Mouse (Mus musculus) heart, embryonic 15.5 days (tissue): ENCODE measurements around the gene Pom121l2. TPM values are rescaled to one million over a fixed set of nuclear protein-coding genes. Genes with fewer than 3 reads are reported as not detected.

ENCODE experiments used
- ATAC-seq: fragments of 200-750 bp; cut with Nextera tagmentation; replicated peaks from 2 replicates; pipeline ENCODE4 v1.8.0; 2017; ENCODE audit warnings: low read depth, moderate TSS enrichment; ENCODE audit not compliant: insufficient number of reproducible peaks, insufficient read depth, low FRiP score
- H3K27ac ChIP-seq: fragments of 300-500 bp; sonication (generic); 2 replicates; pipeline ENCODE4 v1.5.1; 2015; ENCODE audit warnings: mild to moderate bottlenecking, inconsistent platforms
- H3K27me3 ChIP-seq: fragments of 300-500 bp; sonication (generic); 2 replicates; pipeline ENCODE4 v1.6.1; 2015; ENCODE audit warnings: inconsistent platforms
- H3K36me3 ChIP-seq: fragments of 300-500 bp; sonication (generic); 2 replicates; pipeline ENCODE4 v1.6.1; 2015; ENCODE audit warnings: mild to moderate bottlenecking, inconsistent platforms
- H3K4me1 ChIP-seq: fragments of 300-500 bp; sonication (generic); replicated peaks from 2 replicates; pipeline ENCODE4 v1.6.1; 2015; ENCODE audit warnings: inconsistent platforms
- H3K4me2 ChIP-seq: fragments of 300-500 bp; sonication (generic); 2 replicates; pipeline ENCODE4 v1.6.1; 2015; ENCODE audit warnings: inconsistent platforms, mild to moderate bottlenecking, moderate library complexity
- H3K4me3 ChIP-seq: fragments of 300-500 bp; sonication (generic); 2 replicates; pipeline ENCODE4 v1.5.1; 2015; ENCODE audit warnings: mild to moderate bottlenecking, inconsistent platforms
- H3K9ac ChIP-seq: fragments of 300-500 bp; sonication (generic); 2 replicates; pipeline ENCODE4 v1.6.1; 2015; ENCODE audit warnings: mild to moderate bottlenecking, inconsistent platforms
- H3K9me3 ChIP-seq: fragments of 300-500 bp; sonication (generic); replicated peaks from 2 replicates; pipeline ENCODE4 v1.6.1; 2016; ENCODE audit warnings: inconsistent platforms
- WGBS: fragments of 180-500 bp; shearing (Covaris S2); methylation state at CpG from one replicate; pipeline ENCODE4 v1.1.7; 2015; ENCODE audit warnings: mixed read lengths; 5-methylcytosine and 5-hydroxymethylcytosine counted together
- microRNA-seq: library from miRNA; unstranded; fragments of <30 nt; microRNA quantifications from one replicate; pipeline ENCODE4, GENCODE M21; 2016
- polyA plus RNA-seq: library from polyadenylated mRNA; unstranded; fragments of >200 nt; fragmentation: Nextera tagmentation; extraction: Ambion mirVana; gene quantifications from 2 replicates; pipeline ENCODE4 v1.2.1, GENCODE M21; 2015

Gene Pom121l2
- polyA plus RNA-seq, 1 experiment from 2014 or later, result not detected

DNA sequence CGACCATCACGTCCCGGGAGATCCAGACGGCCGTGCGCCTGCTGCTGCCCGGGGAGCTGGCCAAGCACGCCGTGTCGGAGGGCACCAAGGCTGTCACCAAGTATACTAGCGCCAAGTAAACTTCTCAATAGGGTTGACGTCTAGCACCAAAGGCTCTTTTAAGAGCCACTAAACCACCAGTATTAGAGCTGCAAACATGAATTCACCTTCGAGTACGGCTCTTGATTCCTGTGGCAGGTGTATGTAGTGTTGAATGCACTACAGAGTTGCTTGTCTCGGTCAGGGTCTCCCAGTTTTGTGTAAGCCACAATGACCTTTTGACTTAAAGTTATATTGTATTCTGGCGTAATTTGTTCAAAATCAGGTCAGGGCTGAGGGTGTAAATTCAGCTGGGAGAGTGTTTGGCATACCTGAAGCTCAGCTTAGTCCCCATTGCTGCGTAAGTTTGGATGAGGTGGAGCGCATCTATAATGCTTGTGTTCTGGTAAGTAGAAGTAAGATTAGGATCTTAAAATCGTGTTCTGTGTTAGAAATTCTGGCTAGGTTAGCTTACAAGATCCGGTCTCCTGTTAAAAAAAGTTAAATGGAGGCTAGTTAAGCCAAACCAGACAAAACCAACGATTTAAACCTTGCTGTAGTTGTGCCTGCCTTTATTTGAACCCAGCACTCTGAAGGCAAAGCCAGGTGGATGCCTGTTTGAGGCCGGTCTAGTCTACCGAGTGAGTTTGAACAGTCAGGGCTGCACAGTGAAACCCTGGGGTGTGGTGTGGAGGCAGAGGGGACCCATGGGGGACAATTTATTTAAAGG lies 55.4 kb downstream of the Pom121l2 start:
- peak overlapping the region; percentile 71 for H3K4me2 ChIP-seq
- WGBS, result 3% methylated on average over 22 of the region's 23 CpGs
- H3K9me3 ChIP-seq, result no peaks in the 10 kb centered on the region
- peak overlapping the region; percentile 45 for H3K9ac ChIP-seq
- H3K4me1 ChIP-seq, result peaks cover 22% of the 10 kb centered on the region
- H3K27me3 ChIP-seq, result no peaks in the 10 kb centered on the region
- H3K36me3 ChIP-seq, result no peaks in the 10 kb centered on the region
- H3K4me3 ChIP-seq, result peak overlapping the region; percentile 52
- peak; percentile 27; the same call in 1 of the 2 replicates for ATAC-seq
- H3K27ac ChIP-seq, result peak overlapping the region; percentile 77

DNA sequence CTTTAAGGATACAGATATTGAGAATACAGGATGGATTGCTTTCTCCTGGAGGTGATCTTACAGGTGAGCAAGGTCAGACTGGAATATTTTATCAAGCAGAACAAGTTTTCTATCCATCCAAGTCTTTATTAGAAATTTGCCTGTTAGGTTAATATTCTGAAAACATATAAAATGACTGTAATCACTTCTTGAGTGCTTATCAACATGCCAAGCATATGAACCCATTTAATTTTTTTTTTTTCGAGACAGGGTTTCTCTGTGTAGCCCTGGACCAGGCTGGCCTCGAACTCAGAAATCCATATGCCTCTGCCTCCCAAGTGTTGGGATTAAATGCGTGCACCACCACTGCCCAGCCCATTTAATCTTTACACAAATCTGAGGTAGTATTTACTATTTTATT lies 56.0 kb downstream of the Pom121l2 start:
- ATAC-seq, result no peak
- 73% methylated on average over 3 of the region's 3 CpGs for WGBS
- Histone ChIP-seq H3K4me3 (peak overlapping the region; percentile 52; the same call in 1 of the 2 replicates), H3K9ac (peak overlapping the region; percentile 45), H3K4me2 (peak overlapping the region; percentile 71; the same call in 1 of the 2 replicates), H3K4me1 (peaks cover 27% of the 10 kb centered on the region), H3K27ac (peak overlapping the region; percentile 77), H3K27me3 (no peaks in the 10 kb centered on the region), H3K9me3 (no peaks in the 10 kb centered on the region), H3K36me3 (no peaks in the 10 kb centered on the region)

DNA sequence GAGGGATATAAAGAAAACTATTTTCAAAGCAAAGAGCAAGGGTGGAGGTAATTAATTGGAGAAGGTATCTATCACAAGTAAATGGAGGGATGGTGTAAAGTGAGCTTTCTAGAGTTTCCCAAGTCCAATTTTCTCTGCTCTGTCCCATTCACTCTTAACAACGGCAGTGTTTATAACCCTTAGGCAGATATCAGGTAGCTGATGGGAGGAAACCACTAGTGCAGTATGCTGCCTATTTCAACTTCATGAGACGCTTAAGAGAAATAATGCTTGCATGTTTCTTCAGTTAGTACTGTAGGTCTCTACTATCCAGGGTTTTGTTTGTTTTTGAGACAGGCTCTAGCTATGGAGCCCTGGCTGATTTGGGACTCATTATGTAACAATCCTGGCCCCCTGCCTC lies 56.4 kb downstream of the Pom121l2 start:
- H3K9ac ChIP-seq, result no peak overlapping the region
- no peaks in the 10 kb centered on the region for H3K9me3 ChIP-seq
- WGBS, result 68% methylated on average over 2 of the region's 2 CpGs
- H3K27me3 ChIP-seq, result no peaks in the 10 kb centered on the region
- H3K27ac ChIP-seq, result 0 out of 2 replicates have a peak overlapping the region, but pooled peaks have one; percentile 77
- no peak overlapping the region for H3K4me3 ChIP-seq
- H3K4me2 ChIP-seq, result no peak overlapping the region
- H3K36me3 ChIP-seq, result no peaks in the 10 kb centered on the region
- no peak for ATAC-seq
- peaks cover 30% of the 10 kb centered on the region for H3K4me1 ChIP-seq

Small RNA genes within 50 kb of the gene (microRNA-seq; reads per million reads assigned to microRNA genes)
- gene Gm44390, result not detected

Other genes starting within 250 kb of the Pom121l2 start
- 0.66 and 0.67 TPM in 2 replicates for gene Hist1h4j, start 246.1 kb upstream of the Pom121l2 start, polyA plus RNA-seq
- gene Hist1h4k, start 230.7 kb upstream of the Pom121l2 start, polyA plus RNA-seq, result 1.3 and 3.0 TPM in 2 replicates
- 9.5 and 11.0 TPM in 2 replicates for gene Hist1h2ak, start 227.4 kb upstream of the Pom121l2 start, polyA plus RNA-seq
- gene Hist1h2bn, start 227.1 kb upstream of the Pom121l2 start, polyA plus RNA-seq, result 2.0 and 3.0 TPM in 2 replicates
- 8.6 and 10.7 TPM in 2 replicates for gene Hist1h1b, start 200.6 kb upstream of the Pom121l2 start, polyA plus RNA-seq
- gene Hist1h3i, start 197.8 kb upstream of the Pom121l2 start, polyA plus RNA-seq, result 56.3 and 60.4 TPM in 2 replicates
- 2.3 and 3.2 TPM in 2 replicates for gene Hist1h2an, start 194.0 kb upstream of the Pom121l2 start, polyA plus RNA-seq
- 0.86 and 1.4 TPM in 2 replicates for gene Hist1h2bp, start 193.7 kb upstream of the Pom121l2 start, polyA plus RNA-seq
- 7.2 and 7.3 TPM in 2 replicates for gene Hist1h2bq, start 171.0 kb upstream of the Pom121l2 start, polyA plus RNA-seq
- gene Hist1h2ao, start 170.7 kb upstream of the Pom121l2 start, polyA plus RNA-seq, result 3.5 TPM in 1 of 2 replicates, not detected in the other
- not detected in 2 replicates for gene Hist1h4m, start 169.4 kb upstream of the Pom121l2 start, polyA plus RNA-seq
- 6.2 and 11.6 TPM in 2 replicates for gene Hist1h4n, start 149.0 kb upstream of the Pom121l2 start, polyA plus RNA-seq
- 1,372 and 1,424 TPM in 2 replicates for gene Hist1h2ap, start 147.7 kb upstream of the Pom121l2 start, polyA plus RNA-seq
- 7.8 TPM in 2 replicates for gene Hist1h2br, start 147.5 kb upstream of the Pom121l2 start, polyA plus RNA-seq
- gene Zfp184, start 36.1 kb upstream of the Pom121l2 start, polyA plus RNA-seq, result 3.8 and 5.1 TPM in 2 replicates
- 9.5 and 113 TPM in 2 replicates for gene Prss16, start 28.5 kb downstream of the Pom121l2 start, polyA plus RNA-seq
- 3.5 TPM in 1 of 2 replicates, not detected in the other for gene Hist1h2ah, start 54.4 kb downstream of the Pom121l2 start, polyA plus RNA-seq
- 1.6 and 1.7 TPM in 2 replicates for gene Hist1h2bk, start 54.7 kb downstream of the Pom121l2 start, polyA plus RNA-seq
- 8.6 and 12.1 TPM in 2 replicates for gene Hist1h4i, start 60.2 kb downstream of the Pom121l2 start, polyA plus RNA-seq
- gene Hist1h2ag, start 61.8 kb downstream of the Pom121l2 start, polyA plus RNA-seq, result 11.2 and 12.4 TPM in 2 replicates
- gene Hist1h2bj, start 62.0 kb downstream of the Pom121l2 start, polyA plus RNA-seq, result 2.8 and 5.8 TPM in 2 replicates
- gene Vmn1r188, start 103.2 kb downstream of the Pom121l2 start, polyA plus RNA-seq, result not detected in 2 replicates
- not detected in 2 replicates for gene Vmn1r189, start 124.6 kb downstream of the Pom121l2 start, polyA plus RNA-seq
- not detected in 2 replicates for gene Vmn1r191, start 202.8 kb downstream of the Pom121l2 start, polyA plus RNA-seq
- not detected in 2 replicates for gene Vmn1r192, start 209.9 kb downstream of the Pom121l2 start, polyA plus RNA-seq
- not detected in 2 replicates for gene Vmn1r193, start 242.0 kb downstream of the Pom121l2 start, polyA plus RNA-seq